Mouse (Mus musculus) monocyte, adult 2 months (primary cell): Measurements from ENCODE around the gene Lamc3.

Experiments
- DNase-seq, 2 experiments: peaks; one replicate each; pipeline ENCODE4 v3.0.0; 2022; ENCODE audit warnings: low spot score in 2 of 2, low read depth in 1 of 2

The Lamc3 gene

DNA sequence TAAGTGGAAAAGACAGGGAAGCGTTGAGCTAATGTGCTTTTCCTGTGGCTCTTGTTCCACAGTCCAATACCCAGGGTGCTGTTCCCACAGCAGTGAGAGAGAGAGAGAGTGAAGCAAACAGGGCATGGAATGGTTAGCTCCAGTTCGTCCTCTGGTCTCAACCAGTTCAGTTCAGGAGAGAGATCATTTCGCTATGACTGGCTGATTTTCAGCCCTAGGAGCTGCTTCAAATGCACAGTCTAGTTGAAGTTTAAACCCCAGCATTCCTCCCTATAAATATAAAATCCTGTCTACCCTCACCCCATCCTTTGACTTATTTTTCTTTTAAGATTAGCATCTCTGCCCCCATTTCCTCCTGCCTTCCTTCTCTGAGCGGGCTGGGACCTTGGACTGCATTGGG is 85.5 kb downstream of the Lamc3 start:
- no peak for DNase-seq

DNA sequence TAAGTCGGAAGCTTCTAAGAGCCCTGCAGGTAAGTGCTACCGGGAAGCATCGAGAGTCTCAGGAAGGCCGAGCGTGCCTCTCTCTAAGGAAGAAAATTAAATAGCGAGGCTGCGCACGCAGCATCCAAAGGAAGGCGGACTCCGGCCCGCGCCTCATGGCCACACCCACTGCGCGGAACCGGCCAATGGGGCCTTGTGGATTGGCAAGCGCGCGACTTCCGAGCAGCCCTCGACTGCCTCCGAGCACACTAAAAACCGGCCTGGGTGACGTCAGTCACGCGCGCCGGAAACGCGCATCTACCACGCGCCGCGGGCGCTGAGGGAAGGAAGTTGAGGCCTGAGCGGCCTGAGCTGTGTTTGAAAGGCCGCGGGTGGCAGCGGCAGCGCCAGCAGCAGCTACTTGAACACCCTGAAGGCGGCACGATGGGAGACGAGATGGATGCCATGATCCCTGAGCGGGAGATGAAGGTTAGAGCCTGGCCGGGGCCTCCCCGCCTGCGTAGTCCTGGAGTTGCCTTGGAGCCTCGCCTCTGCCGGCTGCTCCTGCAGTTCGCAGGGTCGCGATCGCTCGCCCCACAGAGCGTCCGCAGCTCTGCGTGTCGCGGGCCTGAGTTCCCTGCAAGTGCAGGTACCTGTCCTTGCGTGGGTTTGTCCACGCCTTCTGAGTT is 87.2 kb downstream of the Lamc3 start, which contains the start of gene Nup214:
TSS of gene Nup214 (plus strand) at position 296 of the 668 bp plus-strand sequence.
- peak; percentile 99 for DNase-seq

DNA sequence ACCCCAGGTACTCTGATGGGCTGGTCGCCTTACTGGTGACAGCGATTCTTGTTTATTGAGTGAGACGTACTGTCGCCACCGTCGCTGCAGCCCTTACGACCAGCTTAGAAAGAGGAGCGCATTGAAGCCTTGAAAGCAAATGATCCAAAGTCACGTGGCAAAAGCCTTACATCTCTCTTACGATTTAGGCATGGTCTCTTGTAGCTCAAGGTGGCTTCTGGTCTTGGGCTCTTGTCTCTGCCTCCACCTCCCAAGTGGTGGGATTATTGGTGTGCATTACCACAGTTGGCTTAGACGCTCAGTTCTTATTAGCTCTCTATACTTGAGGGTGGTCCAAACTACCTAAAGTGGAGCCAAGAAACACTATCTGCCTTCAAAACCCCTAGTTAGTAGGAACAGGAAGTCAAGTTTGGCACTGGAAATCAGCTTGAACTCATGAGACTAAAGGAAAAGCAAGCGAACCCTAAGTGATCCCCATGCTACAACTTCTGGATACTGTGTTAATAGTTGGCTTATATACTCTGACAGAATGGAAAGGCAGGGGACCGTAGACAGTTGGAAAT is 87.8 kb downstream of the Lamc3 start:
- no peak for DNase-seq

DNA sequence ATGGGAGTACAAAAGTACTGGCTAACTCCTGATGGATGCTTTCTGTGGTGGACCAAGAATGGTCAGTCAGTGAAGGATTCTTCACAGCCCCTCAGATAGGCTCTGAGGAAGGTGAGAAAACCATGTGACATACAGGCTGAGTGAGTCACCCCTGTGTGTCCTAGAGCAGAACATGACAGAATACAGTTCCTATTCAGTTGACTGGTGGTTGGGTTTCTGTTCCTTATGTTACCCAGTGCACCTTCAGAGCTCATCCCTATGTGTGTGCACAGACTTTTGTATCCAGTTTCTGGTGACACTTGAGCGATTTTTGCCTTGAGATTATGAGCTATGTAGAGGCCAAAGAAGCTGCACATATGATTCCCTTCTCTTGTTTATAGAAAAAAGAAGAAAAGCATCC is 100.7 kb downstream of the Lamc3 start:
- no peak for DNase-seq

DNA sequence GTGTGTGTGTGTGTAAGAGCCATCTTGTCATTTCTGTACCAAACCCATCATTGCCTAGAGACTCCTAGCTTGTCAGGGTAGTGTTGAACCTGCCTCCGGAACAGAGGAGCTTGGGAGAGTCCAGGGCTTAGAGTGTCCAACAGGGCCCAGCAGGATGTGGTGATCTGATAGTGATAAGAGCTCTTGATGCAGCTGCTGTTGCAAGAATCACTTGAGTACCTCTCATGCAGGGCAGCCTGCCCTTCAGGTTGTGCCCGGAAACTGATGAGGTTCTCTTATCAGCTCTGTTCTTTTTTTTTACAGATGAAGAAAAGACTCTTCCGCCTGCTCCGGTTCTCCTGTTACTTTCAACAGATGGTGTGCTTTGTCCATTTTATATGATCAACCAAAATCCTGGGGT is 103.9 kb downstream of the Lamc3 start:
- no peak for DNase-seq

DNA sequence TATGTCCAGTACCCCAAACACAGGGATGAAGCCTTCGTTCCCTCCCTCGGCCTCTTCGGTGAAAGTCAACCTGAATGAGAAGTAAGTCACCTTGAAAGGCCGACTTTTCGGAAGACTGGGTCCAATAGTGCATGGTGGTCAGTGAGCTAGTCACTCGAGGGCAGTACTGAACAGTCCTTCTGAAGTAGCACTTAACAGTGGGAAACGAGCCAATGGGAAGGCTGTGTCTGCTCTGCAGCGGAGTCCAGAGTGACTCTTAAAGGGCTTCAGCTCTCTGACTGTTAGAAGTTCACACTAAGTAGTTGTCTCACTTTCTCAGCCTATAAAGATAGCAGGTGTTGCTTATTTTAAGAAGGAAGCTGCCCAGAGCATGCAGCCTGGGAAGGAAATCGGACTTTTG is 107.8 kb downstream of the Lamc3 start:
- DNase-seq, result no peak

DNA sequence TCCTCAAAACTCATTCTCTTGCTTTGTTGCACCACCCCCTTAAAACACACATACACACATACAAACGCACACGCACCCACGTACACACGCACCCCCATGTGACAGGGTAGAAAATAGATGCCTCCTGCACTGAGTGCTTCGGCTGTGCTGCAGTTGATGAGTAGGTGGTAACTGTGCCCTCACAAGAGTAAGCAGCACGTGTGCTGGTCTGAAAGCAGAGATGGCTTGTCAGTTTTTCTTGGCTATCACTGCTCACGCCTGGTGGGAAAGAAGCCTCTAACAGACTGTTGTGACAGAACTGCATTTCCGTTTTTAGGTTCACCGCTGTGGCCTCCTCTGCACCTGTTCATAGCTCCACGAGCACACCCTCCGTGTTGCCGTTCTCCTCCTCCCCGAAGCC is 109.0 kb downstream of the Lamc3 start:
- no peak for DNase-seq
